Mouse (Mus musculus): ENCODE data around the gene Sash3.

Gene Sash3

DNA sequence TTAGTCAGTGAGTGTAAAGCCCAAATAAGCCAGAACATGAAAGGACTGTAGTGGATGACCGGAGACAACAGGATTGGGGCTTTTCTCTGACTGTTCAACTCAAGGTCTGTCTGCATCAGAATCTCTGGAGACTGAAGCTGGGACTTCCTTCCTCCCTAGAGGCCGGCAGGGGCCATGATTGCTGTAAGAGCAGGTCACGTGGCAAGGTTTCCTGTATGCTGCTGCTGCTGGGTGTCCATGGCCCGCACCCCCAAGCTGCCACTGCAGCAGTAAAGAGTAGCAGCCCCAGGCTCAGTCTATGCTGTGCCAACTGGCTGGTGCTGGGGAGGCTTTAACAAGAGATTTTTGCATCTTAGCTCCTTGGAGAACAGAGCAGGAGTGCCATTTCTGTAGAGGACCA lies at the start of gene Sash3:
Gene Sash3 (plus strand): TSS at position 175 of the 400 bp plus-strand sequence.
- no peak for DNase-seq

DNA sequence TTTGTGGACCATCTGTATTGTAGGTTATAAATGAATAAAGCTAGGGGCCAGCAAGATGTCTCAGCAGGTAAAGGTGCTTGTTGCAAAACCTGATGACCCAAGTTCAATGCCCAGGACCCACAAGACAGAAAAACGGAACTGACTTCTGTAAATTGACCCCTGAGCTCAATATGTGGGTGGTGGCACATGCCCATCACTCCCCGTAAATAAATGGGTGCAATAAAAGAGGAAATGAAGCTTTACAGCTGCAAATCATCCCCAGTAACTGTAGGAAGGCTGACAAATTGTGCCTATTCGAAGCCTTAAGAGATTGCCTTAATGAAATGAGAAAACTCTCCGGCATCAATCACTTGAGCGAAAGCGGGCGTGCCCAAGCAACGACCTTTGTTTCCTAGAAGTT lies 49.7 kb upstream of the Sash3 start:
- no peak for DNase-seq

DNA sequence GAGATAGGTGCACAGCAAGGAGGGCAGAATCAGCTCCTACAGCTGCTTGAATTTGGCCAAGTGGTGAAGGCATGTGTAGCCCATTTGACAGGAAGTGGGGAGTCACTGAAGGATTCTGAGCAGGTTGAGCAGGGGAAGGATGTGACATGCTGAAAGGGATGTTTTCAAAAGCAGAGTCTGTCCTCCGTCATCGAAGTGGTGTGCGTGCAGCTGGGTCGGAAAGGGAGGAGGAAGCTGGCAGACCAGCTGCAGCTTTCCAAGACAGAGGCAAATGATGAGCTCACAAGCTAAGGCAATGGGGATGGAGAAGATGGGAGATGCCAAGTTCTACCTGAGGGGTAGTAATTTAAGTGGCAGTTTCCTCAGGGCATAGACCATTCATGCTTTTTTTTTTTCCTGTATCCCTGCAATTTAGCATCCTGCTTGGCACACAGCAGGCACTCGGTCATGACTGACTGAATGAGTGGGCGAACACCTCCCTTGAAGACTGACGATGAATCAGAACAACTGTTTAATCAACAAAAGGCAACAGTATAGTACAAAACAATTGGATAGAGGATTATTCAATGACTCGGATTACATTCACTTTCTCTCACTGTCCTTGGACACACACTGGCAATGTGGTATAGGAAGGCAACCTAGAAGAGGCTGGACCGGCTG lies 47.6 kb upstream of the Sash3 start:
- DNase-seq, result no peak

DNA sequence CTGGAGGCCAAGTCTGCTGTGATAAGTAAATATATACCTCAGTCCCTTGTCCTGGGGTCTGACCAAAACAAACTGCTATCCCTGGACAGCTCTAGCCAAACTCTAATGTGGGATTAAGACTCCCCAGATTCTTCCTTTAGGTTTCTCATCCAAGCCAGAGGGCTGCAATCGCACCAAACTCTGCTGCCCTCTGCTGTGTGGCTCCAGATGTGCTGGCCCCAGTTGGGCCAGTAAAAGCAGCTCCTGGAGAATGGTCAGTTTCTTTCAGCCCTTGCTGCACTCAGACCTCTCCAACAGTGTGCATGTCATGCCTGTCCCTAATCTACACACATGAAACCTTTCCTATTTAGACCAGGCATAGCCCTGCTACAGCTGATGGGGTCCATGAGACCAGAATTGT lies 46.4 kb upstream of the Sash3 start:
- DNase-seq, result peak; percentile 11

GRCm38 (mm10) chrX:48103256-48103655 lies 43.0 kb upstream of the Sash3 start:
- no peak for DNase-seq

DNA sequence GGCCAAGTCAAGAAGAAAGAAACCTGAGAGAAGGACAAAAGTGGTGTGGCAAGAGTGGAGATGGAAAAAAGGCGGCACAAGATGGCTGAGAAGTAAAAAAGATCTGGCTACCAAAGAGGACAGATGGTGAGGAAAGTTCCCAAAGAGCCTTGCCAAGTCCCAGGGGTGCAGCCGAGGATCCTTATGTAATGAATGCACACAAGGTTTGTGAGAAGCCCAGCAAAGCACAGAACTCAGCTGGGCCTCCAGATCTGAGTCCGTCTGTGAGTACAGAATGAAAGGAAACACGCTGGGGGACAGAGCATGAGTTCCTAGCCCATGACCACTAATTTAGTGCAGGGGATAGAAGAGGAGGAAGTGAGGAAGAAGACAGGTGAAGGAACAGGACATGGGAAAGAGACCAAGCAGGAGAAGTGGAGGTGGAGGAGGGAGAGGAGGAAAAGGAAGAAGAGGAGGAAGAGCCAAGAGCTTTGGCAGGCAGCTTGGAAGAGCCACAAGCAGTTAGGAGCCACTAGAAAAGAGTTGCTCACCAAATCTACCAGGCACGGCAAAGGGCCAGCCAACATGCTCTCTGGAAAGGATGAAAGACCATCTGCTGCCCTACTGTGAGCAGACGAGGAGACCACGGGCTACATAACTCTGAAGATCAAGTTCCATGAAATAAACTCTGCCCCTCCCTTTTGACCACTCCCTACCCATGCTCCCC lies 41.3 kb upstream of the Sash3 start:
- DNase-seq, result no peak

DNA sequence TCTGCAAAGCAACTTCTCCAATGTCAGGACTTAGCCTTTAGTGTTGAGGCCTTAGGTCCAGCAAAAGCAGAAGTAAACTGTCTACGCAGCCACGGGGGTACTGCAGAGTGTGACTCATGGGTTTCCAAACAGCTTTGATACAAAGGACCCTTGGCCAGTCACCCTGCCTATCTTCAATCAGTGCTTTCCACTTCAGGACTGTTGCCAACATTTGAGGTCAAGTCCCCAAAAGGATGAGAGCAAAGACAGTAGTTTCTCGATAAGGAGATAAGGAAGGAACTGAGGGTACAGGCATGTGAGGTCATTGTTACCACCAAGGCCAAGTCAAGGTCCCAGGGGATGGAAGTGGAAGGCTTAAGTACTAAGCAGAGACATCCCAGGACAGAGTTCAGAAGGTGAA lies 40.0 kb upstream of the Sash3 start:
- no peak for DNase-seq

DNA sequence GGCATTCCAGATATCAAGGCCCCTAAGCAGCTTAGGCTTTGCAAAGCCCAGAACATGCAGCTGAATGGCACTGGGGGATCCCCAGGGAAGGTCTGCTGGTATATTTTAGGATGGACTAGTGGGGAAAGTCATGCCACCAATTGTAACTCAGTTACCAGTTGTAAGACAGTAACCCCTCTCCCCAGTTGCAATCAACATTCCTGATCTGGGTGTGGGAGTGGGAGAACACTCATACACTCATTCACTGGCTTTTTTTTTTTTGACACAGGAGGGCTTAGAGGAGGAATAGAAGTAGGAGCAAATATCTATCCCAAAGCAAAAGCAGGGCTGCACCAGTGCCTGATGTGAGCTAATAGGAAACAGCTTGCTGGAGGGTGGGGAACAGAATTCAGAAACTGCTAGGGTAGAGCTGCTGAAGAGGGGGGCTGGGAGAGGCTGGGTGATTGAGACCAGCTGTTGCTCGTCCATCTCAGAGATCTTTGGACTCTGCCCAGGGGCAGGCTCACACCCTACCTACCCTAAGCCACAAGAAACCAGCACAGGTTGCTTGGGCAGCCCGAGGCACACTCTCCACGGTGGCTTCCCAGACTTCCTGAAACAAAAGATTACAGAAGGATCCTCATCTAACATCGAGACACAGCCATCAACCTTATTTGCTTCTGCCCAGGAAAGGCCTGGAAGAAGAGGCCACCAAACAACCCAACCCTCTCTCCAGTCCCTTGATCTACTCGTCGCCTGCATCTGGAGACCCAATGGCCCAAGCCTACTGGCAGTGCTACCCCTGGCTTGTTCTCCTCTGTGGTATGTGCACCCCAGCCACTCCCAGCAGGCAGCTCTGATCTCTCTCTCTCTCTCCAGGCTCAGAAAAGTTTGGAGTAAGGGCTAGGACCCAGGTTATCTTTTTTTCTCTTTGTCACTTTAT lies 37.6 kb upstream of the Sash3 start, which contains the start of gene Xpnpep2:
Gene Xpnpep2 (plus strand): TSS at position 332 of the 922 bp plus-strand sequence.
- DNase-seq, result peak; percentile 48

DNA sequence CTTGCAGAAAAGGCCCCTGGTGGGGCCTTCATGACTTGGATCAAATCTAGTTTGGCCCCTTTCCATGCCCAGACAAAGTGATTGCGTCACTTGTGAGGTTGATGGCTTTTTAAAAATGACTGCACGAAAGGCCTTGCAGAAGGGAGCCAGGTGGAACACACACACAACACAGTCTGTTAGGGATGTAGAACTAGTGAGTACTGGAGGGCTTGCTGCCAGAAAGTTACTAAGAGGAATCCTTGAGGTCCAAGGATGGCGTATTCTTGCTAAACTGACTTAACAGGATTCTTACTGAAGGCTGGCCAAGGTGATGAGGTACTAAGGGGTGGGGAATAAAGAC lies 37.0 kb upstream of the Sash3 start:
- no peak for DNase-seq

- DNase-seq, result no peak
Measured at GRCm38 (mm10) chrX:48119294-48119693, 26.9 kb upstream of the Sash3 start.

- peak; percentile 71 for DNase-seq
Measured at GRCm38 (mm10) chrX:48124132-48125071, 21.8 kb upstream of the Sash3 start.

DNA sequence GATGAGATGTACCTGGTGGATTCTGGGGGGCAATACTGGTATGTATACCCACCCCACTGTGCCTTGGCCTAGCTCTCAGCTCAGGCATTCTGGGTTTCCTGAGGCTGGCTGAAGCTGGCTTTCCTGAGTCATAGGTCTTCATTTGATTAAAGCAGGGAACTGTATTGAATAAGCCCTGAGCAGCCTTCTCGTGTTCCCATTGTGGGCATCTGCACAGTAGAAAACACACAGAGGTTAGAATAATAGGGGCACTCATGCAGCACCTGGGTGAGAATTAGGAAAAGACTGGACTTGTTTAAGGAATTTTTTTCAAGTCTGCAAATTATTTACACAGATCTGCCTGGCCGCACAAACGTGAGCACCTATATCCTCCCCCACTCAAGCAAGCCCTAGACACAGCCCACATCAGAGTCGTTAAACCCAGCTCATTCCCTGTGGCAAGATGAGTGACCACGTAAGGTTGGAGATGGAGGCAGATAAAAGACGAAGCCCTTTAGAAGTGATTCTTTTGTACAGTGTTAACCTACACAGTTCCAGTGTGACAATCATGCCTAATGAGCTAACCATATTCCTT lies 19.2 kb upstream of the Sash3 start:
- no peak for DNase-seq

- no peak for DNase-seq
Measured at GRCm38 (mm10) chrX:48127502-48128218, 18.6 kb upstream of the Sash3 start.

- no peak for DNase-seq
Measured at GRCm38 (mm10) chrX:48129167-48129566, 17.1 kb upstream of the Sash3 start.

DNA sequence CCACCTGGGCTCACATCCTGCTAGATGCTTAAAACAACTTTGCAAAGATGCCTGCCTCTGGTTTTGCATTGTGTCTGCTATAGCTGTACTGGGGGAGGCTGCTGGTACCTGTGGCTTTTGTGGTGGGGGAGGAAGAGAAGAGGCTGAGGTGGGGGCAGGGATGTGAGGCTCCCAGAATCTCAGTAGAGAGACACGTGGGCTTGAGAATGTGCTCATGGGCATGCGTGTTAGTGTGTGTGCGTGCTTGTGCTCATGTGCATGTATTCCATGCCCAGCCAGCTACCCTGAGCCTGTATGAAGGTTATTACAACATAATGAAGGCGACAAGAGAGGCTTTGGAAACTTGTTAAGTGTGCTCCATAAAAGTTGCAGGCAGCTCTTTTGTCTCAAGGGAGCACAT lies 9.3 kb upstream of the Sash3 start:
- no peak for DNase-seq

- DNase-seq, result no peak
Measured at GRCm38 (mm10) chrX:48138011-48138410, 8.2 kb upstream of the Sash3 start.

DNA sequence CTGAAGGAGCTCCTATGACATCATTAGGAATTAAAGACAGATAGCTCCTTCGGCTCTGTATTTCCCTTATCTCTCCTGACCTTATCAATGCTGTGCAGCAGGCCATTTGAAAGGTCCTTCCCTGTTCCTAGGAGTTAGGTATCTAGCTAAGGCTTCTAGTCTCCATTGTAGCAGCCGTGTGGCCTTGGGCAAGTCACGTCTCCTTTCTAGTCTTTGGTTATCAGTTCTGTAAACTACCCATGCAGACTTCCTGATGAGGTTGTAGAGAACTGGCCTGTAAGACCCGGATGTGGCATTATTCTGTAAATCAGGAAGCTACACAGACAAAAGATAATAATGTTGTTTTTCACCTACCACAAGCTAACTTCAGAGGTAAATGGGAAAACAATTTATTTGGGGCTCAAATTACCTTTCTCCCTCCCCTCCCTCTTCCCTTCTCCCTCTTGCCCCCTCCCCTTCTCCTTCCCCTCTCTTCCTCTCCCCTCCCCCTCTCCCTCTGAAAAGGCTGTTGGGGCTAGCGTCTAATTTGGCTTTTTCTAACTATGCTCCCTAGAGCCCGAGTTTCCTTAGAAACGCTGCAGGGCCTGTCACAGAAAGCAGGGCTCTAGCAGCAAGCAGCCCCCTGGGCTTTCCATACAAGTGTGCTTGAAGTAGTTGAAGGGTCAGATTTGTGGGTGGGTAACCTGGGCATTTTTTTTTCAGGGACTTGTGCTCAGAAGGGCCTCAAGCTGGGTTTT lies 7.5 kb upstream of the Sash3 start:
- DNase-seq, result peak; percentile 38

- DNase-seq, result no peak
Measured at GRCm38 (mm10) chrX:48139368-48140285, 6.6 kb upstream of the Sash3 start.

GRCm38 (mm10) chrX:48140286-48140877 lies 5.9 kb upstream of the Sash3 start:
- DNase-seq, result no peak

Measured in embryo, embryonic 11 days (tissue).